Mouse (Mus musculus) left cerebral cortex, postnatal 25 days (tissue): ENCODE results near the gene Art5. TPM values are rescaled to one million over a fixed set of nuclear protein-coding genes. Genes with fewer than 3 reads are reported as not detected.
"Not testable (repeated sequence)": the region's sequence is repeated elsewhere in the genome, so short reads cannot be mapped to it uniquely, and the experiment has no call there.

Experiments
- DNase-seq, 2 experiments: peaks; one replicate each; pipeline ENCODE4 v3.0.0; 2022; ENCODE audit warnings: low spot score in 2 of 2, mixed read lengths in 1 of 2
- intact Hi-C: fragments of 180-260 bp; cut with DNase I; formaldehyde crosslinking; loops from one replicate; pipeline ENCODE4 v1.15.1; 2025
- total RNA-seq, 2 experiments: library from RNA; stranded (reverse); gene quantifications; 2 replicates each; pipeline ENCODE4 v1.2.3; 2021

Art5 gene
- total RNA-seq, 2 experiments from 2014 or later, result not detected

GRCm38 (mm10) chr7:102084041-102084696, 25.1 kb downstream of the Art5 start:
- intact Hi-C loops, result no loop called here
- DNase-seq, result no peak

GRCm38 (mm10) chr7:102082816-102083215, 26.5 kb downstream of the Art5 start, which contains the start of gene Trpc2:
Gene Trpc2, plus strand, starts transcription at chr7:102083116.
- DNase-seq, result no peak
- intact Hi-C loops, result no loop called here

- DNase-seq, result no peak
- intact Hi-C loops, result no loop called here
These were observed 27.5 kb downstream of the Art5 start for GRCm38 (mm10) chr7:102081784-102082183.

GRCm38 (mm10) chr7:102080311-102080710, 29.0 kb downstream of the Art5 start:
- intact Hi-C loops, result no loop called here
- DNase-seq, result no peak

- DNase-seq, result peak; percentile 32 to 50
- intact Hi-C loops, result loop anchor here (5.0 kb wide), 2 partner anchors 161 to 426 kb away; no protein-coding TSS in a partner anchor
These were observed 30.8 kb downstream of the Art5 start for GRCm38 (mm10) chr7:102078517-102078916.

- DNase-seq, result no peak
- intact Hi-C loops, result loop anchor here (1.0 to 5.0 kb wide), 3 partner anchors 78 to 425 kb away; no protein-coding TSS in a partner anchor
These were observed 32.5 kb downstream of the Art5 start for GRCm38 (mm10) chr7:102076714-102077296.

- DNase-seq, result no peak
- intact Hi-C loops, result loop anchor here (5.0 kb wide), 1 partner anchor 134 kb away; the partner anchor contains the start of genes Lrrc51 and Numa1
These were observed 42.9 kb downstream of the Art5 start for GRCm38 (mm10) chr7:102066363-102066762.

- intact Hi-C loops, result loop anchor here (5.0 kb wide), 1 partner anchor 133 kb away; the partner anchor contains the start of genes Lrrc51 and Numa1
- DNase-seq, result peak; percentile 94 to 97
These were observed 44.0 kb downstream of the Art5 start, which contains the start of the genes Rnf121, Xndc1 and Xntrpc for GRCm38 (mm10) chr7:102065046-102065891. Gene Rnf121, minus strand, starts transcription at chr7:102065469. Gene Xndc1, plus strand, starts transcription at chr7:102065511. Gene Xntrpc, plus strand, starts transcription at chr7:102065713.

GRCm38 (mm10) chr7:102064655-102065045, 44.6 kb downstream of the Art5 start:
- intact Hi-C loops, result loop anchor here (5.0 kb wide), 1 partner anchor 132 kb away; the partner anchor contains the start of genes Lrrc51 and Numa1
- DNase-seq, result no peak

- no peak for DNase-seq
- intact Hi-C loops, result no loop called here
These were observed 45.4 kb downstream of the Art5 start for GRCm38 (mm10) chr7:102063891-102064290.

GRCm38 (mm10) chr7:102062203-102062602, 47.1 kb downstream of the Art5 start:
- DNase-seq, result no peak
- intact Hi-C loops, result no loop called here

GRCm38 (mm10) chr7:102061353-102061752, 47.9 kb downstream of the Art5 start:
- DNase-seq, result no peak
- intact Hi-C loops, result no loop called here

GRCm38 (mm10) chr7:102048524-102048923, 60.8 kb downstream of the Art5 start:
- intact Hi-C loops, DNase-seq: not testable (repeated sequence)

Other genes starting within 250 kb of the Art5 start
- gene Anapc15, start 245.8 kb downstream of the Art5 start, total RNA-seq, result 10 to 100 TPM; 31.2 to 36.8 TPM
- gene Folr1, start 238.7 kb downstream of the Art5 start, total RNA-seq, result 1 to 10 TPM; 3.3 to 5.2 TPM
- gene Lamtor1, start 203.6 kb downstream of the Art5 start, total RNA-seq, result 10 to 100 TPM; 97.2 to 99.6 TPM
- under 1 TPM; 0.11 to 0.14 TPM for gene Tomt, start 203.1 kb downstream of the Art5 start, total RNA-seq
- gene Lrrc51, start 175.6 kb downstream of the Art5 start, total RNA-seq, result 1 to 10 TPM; 5.6 to 6.9 TPM
- 10 to 100 TPM; 77.1 to 83.2 TPM for gene Numa1, start 175.4 kb downstream of the Art5 start, total RNA-seq
- 1 to 10 TPM; 5.8 to 7.9 TPM for gene Il18bp, start 90.8 kb downstream of the Art5 start, total RNA-seq
- gene Rnf121, start 44.0 kb downstream of the Art5 start, total RNA-seq, result 10 to 100 TPM; 45.0 to 48.1 TPM
- 10 to 100 TPM; 22.5 to 24.6 TPM for gene Xndc1, start 44.0 kb downstream of the Art5 start, total RNA-seq
- 1 to 10 TPM; 1.4 to 3.3 TPM for gene Xntrpc, start 43.8 kb downstream of the Art5 start, total RNA-seq
- under 1 TPM; 0.21 to 0.69 TPM for gene Trpc2, start 26.4 kb downstream of the Art5 start, total RNA-seq
- not detected for gene Art1, start 7.7 kb downstream of the Art5 start, total RNA-seq
- gene Chrna10, start 7.3 kb upstream of the Art5 start, total RNA-seq, result under 1 TPM; 0.37 to 0.41 TPM
- gene Nup98, start 100.7 kb upstream of the Art5 start, total RNA-seq, result 10 to 100 TPM; 39.7 to 43.5 TPM
- 10 to 100 TPM; 23.3 to 28.8 TPM for gene Pgap2, start 100.7 kb upstream of the Art5 start, total RNA-seq
- 10 to 100 TPM; 22.7 to 23.5 TPM for gene Rhog, start 146.6 kb upstream of the Art5 start, total RNA-seq
- 10 to 100 TPM; 80.6 to 87.9 TPM for gene Stim1, start 158.3 kb upstream of the Art5 start, total RNA-seq